Mouse (Mus musculus) midbrain, embryonic 11.5 days (tissue): ENCODE measurements around the gene Gal3st4. TPM values are rescaled to one million over a fixed set of nuclear protein-coding genes. Genes with fewer than 3 reads are reported as not detected.
A peak's percentile ranks its signal among the peaks of the same experiment; 100 is the strongest.

Experiments
- ATAC-seq: fragments of 200-750 bp; cut with Nextera tagmentation; 2 replicates; pipeline ENCODE4 v1.8.0; 2017; ENCODE audit warnings: moderate TSS enrichment, moderate library complexity; ENCODE audit not compliant: low FRiP score
- DNase-seq: peaks from one replicate; pipeline ENCODE4 v3.0.0; 2015; ENCODE audit warnings: low spot score; ENCODE audit errors: missing footprints
- H3K27ac ChIP-seq: fragments of 300-500 bp; sonication (generic); 2 replicates; pipeline ENCODE4 v1.5.1; 2014; ENCODE audit warnings: low read depth, low read length
- H3K27me3 ChIP-seq: fragments of 300-500 bp; sonication (generic); 2 replicates; pipeline ENCODE4 v1.6.1; 2014; ENCODE audit warnings: mild to moderate bottlenecking, low read length, moderate library complexity, mixed read lengths; ENCODE audit not compliant: control insufficient read depth, insufficient read depth
- H3K36me3 ChIP-seq: fragments of 300-500 bp; sonication (generic); 2 replicates; pipeline ENCODE4 v1.6.1; 2014; ENCODE audit warnings: mild to moderate bottlenecking, low read length, moderate library complexity, mixed read lengths; ENCODE audit not compliant: control insufficient read depth, insufficient read depth
- H3K4me1 ChIP-seq: fragments of 300-500 bp; sonication (generic); 2 replicates; pipeline ENCODE4 v1.6.1; 2014; ENCODE audit warnings: low read length; ENCODE audit not compliant: control insufficient read depth, insufficient read depth
- H3K4me2 ChIP-seq: fragments of 300-500 bp; sonication (generic); 2 replicates; pipeline ENCODE4 v1.6.1; 2014; ENCODE audit warnings: mild to moderate bottlenecking, moderate library complexity
- H3K4me3 ChIP-seq: fragments of 300-500 bp; sonication (generic); 2 replicates; pipeline ENCODE4 v1.5.1; 2014; ENCODE audit warnings: low read depth, low read length
- H3K9ac ChIP-seq: fragments of 300-500 bp; sonication (generic); 2 replicates; pipeline ENCODE4 v1.6.1; 2014; ENCODE audit warnings: low read length
- H3K9me3 ChIP-seq: fragments of 300-500 bp; sonication (generic); 2 replicates; pipeline ENCODE4 v1.6.1; 2016; ENCODE audit warnings: low read length; ENCODE audit not compliant: control insufficient read depth
- WGBS: fragments of 180-500 bp; shearing (Covaris S2); extraction: QIAGEN DNeasy Blood & Tissue Kit; methylation state at CpG from one replicate; pipeline ENCODE4 v1.1.7; 2014; 5-methylcytosine and 5-hydroxymethylcytosine counted together
- polyA plus RNA-seq: library from polyadenylated mRNA; unstranded; fragments of >200 nt; fragmentation: Nextera tagmentation; extraction: Ambion mirVana; gene quantifications from 2 replicates; pipeline ENCODE4 v1.2.1, GENCODE M21; 2014

The Gal3st4 gene
- 4.6 and 5.5 TPM in 2 replicates for polyA plus RNA-seq

DNA sequence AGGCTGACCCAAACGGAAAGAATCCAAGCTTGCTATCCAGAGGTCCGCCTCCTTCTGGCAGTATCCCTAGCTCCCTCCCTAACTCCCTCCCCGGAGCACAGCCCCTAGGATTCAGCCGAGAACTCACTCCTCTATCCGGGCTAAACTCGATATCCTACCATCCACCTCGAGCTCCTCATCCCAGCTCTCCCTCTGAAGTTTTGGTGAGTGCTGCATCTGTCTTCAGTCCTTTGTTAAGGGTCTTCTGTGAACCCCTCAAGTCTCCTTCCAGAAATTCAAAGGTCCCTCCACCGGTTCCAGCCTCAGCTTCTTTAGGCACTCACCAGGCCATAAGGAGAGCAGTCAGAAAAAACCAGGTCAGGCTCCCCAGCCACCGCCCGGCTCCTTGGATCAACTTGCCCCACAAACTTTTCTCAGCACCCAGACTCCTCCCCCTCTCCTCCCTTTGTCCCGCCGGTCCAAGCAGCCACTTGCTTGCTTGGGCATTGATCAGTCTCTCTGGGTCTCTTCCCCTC, at the start of gene Gal3st4:
TSS of gene Gal3st4 (minus strand) at position 432 of the 515 bp plus-strand sequence.
- Histone ChIP-seq H3K9ac (peak within 1 kb of the TSS; percentile 54), H3K36me3 (no peaks in the 10 kb centered on the region)
- 2% methylated on average over 12 of the region's 12 CpGs for WGBS

DNA sequence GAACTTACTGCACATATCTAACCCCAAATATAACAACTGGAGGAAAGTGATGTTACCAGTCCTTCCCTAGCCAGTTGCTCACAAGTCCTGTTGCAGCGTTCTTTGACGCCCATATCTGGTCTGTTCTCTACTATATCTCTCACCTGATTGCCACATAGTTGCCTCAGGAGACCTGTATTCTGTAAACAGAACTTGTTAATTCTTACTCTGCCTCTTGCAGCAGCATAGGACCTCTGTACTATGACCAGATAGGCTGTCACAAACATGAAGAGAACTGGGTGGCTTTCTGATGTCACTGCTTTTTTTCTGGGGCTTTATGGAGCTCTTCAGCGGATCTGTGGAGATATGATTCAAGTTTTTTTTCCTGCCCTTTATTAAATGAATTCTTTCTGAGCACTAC, 40.2 kb upstream of the Gal3st4 start:
- Histone ChIP-seq H3K9ac (no peak overlapping the region), H3K4me3 (no peak overlapping the region), H3K4me2 (no peak overlapping the region), H3K27ac (no peak overlapping the region), H3K4me1 (no peaks in the 10 kb centered on the region), H3K36me3 (no peaks in the 10 kb centered on the region), H3K9me3 (no peaks in the 10 kb centered on the region), H3K27me3 (no peaks in the 10 kb centered on the region)
- 90% methylated on average over 3 of the region's 3 CpGs for WGBS
- no peak for ATAC-seq
- DNase-seq = no peak

More for the DNA sequence above, at the start of gene Gal3st4:
- Histone ChIP-seq H3K27me3 (no peaks in the 10 kb centered on the region; the same call in 1 of the 2 replicates), H3K4me2 (peak within 1 kb of the TSS; percentile 39), H3K4me3 (peak within 1 kb of the TSS; percentile 18), H3K4me1 (peaks cover 34% of the 10 kb centered on the region), H3K9me3 (no peaks in the 10 kb centered on the region), H3K27ac (no peak within 1 kb of the TSS)
- ATAC-seq (peak; percentile 68), DNase-seq (peak; percentile 97)

DNA sequence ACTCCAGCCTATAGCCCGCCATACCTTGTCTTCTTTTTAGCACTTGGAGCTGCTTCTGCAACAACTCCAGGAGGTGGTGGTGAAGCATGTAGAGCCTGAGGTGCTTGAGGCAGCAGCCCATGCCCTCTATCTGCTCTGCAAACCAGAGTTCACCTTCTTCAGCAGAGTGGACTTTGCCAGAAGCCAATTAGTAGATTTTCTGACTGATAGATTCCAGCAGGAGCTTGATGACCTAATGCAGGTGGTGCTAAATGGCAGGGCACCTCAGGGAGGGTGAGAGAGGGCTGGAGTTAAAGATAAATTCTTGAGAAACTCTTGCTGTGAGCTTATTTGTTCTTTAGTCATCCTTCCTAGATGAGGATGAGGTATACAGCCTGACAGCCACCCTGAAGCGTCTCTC, 27.0 kb upstream of the Gal3st4 start:
- no peak for DNase-seq
- no peaks in the 10 kb centered on the region for H3K36me3 ChIP-seq
- no peak for ATAC-seq
- H3K9ac ChIP-seq = no peak overlapping the region
- no peaks in the 10 kb centered on the region for H3K27me3 ChIP-seq
- no peaks in the 10 kb centered on the region for H3K4me1 ChIP-seq
- no peaks in the 10 kb centered on the region for H3K9me3 ChIP-seq
- 90% methylated on average over 2 of the region's 2 CpGs for WGBS
- H3K4me3 ChIP-seq = no peak overlapping the region
- H3K27ac ChIP-seq = no peak overlapping the region
- H3K4me2 ChIP-seq = no peak overlapping the region

DNA sequence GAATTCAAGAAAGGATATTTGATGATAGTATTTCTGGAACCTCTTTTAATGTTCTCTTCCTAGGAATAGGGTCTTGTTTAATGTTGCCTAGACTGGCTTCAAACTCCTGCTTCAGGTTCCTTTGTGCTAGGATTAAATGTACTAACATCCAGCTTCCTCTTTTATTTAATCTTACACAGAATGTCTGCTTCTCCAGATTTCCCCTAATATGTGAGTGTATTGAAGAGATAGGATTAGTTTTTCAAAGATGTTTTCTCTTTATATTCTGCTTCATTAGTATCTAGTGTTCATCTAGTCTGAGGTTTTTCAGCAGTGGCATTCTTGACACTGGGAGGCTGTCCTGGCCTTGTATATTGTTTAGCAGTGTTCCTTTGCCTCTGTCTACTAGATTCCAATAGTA, 21.5 kb upstream of the Gal3st4 start:
- DNase-seq = no peak

DNA sequence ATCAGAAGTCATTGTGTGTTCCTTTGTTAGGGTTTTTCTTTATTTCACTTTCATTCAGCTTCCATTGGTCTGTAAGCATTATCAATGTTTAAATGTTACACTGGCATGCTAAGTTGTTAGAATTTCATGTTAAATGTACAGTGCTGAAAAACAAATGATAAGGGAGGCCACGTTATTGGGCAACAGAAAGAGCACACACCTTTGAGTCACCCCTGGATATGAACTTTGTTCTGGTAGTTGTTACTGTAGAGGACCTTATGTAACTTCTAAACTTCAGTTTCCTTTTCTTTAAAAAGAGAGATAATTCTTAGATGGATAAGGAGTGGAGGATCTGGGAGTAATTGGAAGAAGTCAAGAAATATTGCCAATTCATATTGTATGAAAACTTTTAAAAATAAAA, 19.0 kb upstream of the Gal3st4 start:
- Histone ChIP-seq H3K36me3 (no peaks in the 10 kb centered on the region), H3K4me2 (no peak overlapping the region), H3K9ac (no peak overlapping the region), H3K4me3 (no peak overlapping the region), H3K27ac (no peak overlapping the region), H3K9me3 (no peaks in the 10 kb centered on the region), H3K4me1 (no peaks in the 10 kb centered on the region), H3K27me3 (no peaks in the 10 kb centered on the region)
- ATAC-seq (no peak), DNase-seq (no peak)
- 85% methylated on average over 1 of the region's 1 CpGs for WGBS

More for the DNA sequence above, 21.5 kb upstream of the Gal3st4 start:
- Histone ChIP-seq H3K4me3 (no peak overlapping the region), H3K4me2 (no peak overlapping the region), H3K27ac (no peak overlapping the region), H3K27me3 (no peaks in the 10 kb centered on the region), H3K4me1 (no peaks in the 10 kb centered on the region), H3K9ac (no peak overlapping the region), H3K9me3 (no peaks in the 10 kb centered on the region), H3K36me3 (no peaks in the 10 kb centered on the region)
- no peak for ATAC-seq

DNA sequence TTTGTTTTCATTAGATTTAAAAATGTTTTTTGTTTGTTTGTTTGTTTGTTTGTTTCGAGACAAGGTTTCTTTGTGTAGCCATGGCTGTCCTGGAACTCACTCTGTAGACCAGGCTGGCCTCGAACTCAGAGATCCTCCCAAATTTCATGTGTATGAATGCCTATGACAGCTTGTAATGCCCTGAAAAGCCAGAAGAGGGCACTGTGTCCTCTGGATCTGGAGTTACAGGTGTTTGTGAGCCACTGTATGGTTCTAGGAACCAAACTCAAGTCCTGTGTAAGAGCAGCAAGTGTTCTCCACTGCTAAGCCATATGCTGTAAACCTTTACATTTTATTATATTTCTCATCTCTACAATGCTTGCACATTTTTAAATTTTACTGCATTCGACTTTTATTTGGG, 15.2 kb upstream of the Gal3st4 start:
- WGBS = 70% methylated on average over 3 of the region's 3 CpGs

DNA sequence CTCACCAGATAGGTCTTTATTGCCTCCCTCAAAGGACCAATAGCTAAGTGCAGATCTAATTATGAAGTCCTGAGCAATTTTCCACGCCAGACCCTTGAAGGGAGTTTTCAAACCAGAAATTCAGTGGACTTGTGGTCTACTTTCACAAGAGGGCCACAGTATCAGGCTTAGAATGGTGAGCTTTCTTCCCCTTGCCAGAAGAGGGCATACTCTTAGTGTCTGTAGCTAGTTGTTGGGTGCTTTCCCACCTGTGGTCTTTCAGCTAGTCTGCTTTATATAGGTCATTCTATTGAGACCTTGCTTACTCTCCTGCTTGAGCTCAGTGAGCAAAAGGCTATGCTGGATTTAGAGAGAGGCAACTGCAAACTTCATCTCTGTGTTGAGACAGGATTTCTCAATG, 10.9 kb upstream of the Gal3st4 start:
- Histone ChIP-seq H3K4me1 (peaks cover 6% of the 10 kb centered on the region; the same call in 1 of the 2 replicates), H3K9me3 (peaks cover 3% of the 10 kb centered on the region; the same call in 1 of the 2 replicates), H3K27ac (no peak overlapping the region), H3K36me3 (no peaks in the 10 kb centered on the region), H3K9ac (no peak overlapping the region), H3K27me3 (peaks cover 5% of the 10 kb centered on the region; the same call in 1 of the 2 replicates), H3K4me3 (no peak overlapping the region), H3K4me2 (no peak overlapping the region)
- DNase-seq = no peak
- no peak for ATAC-seq
- WGBS = 37% methylated on average over 1 of the region's 1 CpGs

More for the DNA sequence above, 15.2 kb upstream of the Gal3st4 start:
- no peak overlapping the region for H3K9ac ChIP-seq
- no peaks in the 10 kb centered on the region for H3K27me3 ChIP-seq
- no peak overlapping the region for H3K27ac ChIP-seq
- no peaks in the 10 kb centered on the region for H3K9me3 ChIP-seq
- H3K36me3 ChIP-seq = no peaks in the 10 kb centered on the region
- H3K4me1 ChIP-seq = no peaks in the 10 kb centered on the region
- no peak overlapping the region for H3K4me3 ChIP-seq
- no peak for ATAC-seq
- DNase-seq = no peak
- H3K4me2 ChIP-seq = no peak overlapping the region

DNA sequence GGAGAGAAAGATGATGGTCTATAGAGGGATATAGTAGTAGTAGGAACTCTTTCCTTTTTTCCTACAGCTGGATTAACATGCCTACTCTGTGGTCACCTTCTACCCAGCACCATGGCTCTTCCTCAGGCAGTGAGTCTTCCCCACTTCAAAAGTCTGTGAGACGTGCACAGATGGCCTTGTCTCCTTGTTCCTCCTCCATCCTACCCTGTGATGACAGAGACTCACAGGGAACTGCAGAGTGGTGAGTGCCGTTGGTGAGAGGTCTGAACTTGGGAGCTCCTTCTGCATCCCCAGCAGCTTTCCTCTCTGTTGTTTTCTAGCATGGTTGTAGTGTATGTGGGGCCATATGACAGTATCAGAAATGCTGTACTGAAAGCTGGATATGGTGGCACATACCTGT, 9.2 kb upstream of the Gal3st4 start:
- peaks cover 3% of the 10 kb centered on the region; the same call in 1 of the 2 replicates for H3K9me3 ChIP-seq
- H3K4me1 ChIP-seq = peaks cover 17% of the 10 kb centered on the region
- 82% methylated on average over 2 of the region's 2 CpGs for WGBS
- peaks cover 5% of the 10 kb centered on the region; the same call in 1 of the 2 replicates for H3K27me3 ChIP-seq
- H3K4me3 ChIP-seq = no peak overlapping the region
- no peak overlapping the region for H3K9ac ChIP-seq
- DNase-seq (no peak), ATAC-seq (no peak)
- H3K4me2 ChIP-seq = no peak overlapping the region
- H3K36me3 ChIP-seq = no peaks in the 10 kb centered on the region
- H3K27ac ChIP-seq = no peak overlapping the region

DNA sequence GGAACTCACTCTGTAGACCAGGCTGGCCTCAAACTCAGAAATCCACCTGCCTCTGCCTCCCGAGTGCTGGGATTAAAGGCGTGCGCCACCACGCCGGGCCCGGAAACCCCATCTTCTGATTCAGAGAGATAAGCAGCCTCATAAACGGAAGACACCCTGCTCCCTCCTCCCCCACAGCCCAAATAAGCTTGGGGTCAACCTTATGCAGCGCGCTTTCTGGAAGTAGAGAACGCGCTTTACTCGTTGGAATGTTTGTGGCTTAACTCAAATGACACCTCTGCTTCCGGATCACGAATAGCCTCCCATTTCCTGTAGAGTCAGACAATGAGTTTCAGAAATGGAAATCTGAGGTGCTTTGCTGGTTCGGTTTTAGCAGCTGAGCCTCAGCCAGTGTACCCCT, 8.2 kb upstream of the Gal3st4 start:
- ATAC-seq (no peak), DNase-seq (no peak)
- Histone ChIP-seq H3K4me2 (no peak overlapping the region), H3K27ac (no peak overlapping the region), H3K4me3 (no peak overlapping the region), H3K36me3 (no peaks in the 10 kb centered on the region), H3K4me1 (peaks cover 26% of the 10 kb centered on the region), H3K9ac (no peak overlapping the region), H3K9me3 (peaks cover 3% of the 10 kb centered on the region; the same call in 1 of the 2 replicates), H3K27me3 (peaks cover 5% of the 10 kb centered on the region; the same call in 1 of the 2 replicates)
- 94% methylated on average over 15 of the region's 15 CpGs for WGBS
